Mouse (Mus musculus): ENCODE measurements around the gene Gm11214. TPM values are rescaled to one million over a fixed set of nuclear protein-coding genes. Genes with fewer than 3 reads are reported as not detected.

Gene Gm11214
- polyA plus RNA-seq (2014; fragmentation: Nextera tagmentation; extraction: Ambion mirVana): not detected in 2 replicates

GRCm38 (mm10) chr4:63663279-63663678, at the start of gene Gm11214:
Gene Gm11214, minus strand, starts transcription at chr4:63663379.
- no peaks in the 10 kb centered on the region for H3K36me3 ChIP-seq (ENCODE audit: control insufficient read depth, insufficient read depth, low read length)
- H3K27ac ChIP-seq (ENCODE audit: low read depth, low read length): no peak within 1 kb of the TSS
- DNase-seq (ENCODE audit: low spot score) (peak; percentile 19), ATAC-seq (ENCODE audit: low FRiP score) (no peak)
- no peaks in the 10 kb centered on the region for H3K9me3 ChIP-seq (ENCODE audit: control insufficient read depth, low read length)
- no peak within 1 kb of the TSS for H3K4me2 ChIP-seq (replicated peaks; ENCODE audit: low read depth, low read length)
- no peaks in the 10 kb centered on the region for H3K4me1 ChIP-seq (replicated peaks; ENCODE audit: control insufficient read depth, insufficient read depth, low read length)
- no peak within 1 kb of the TSS for H3K4me3 ChIP-seq (ENCODE audit: low read depth, low read length)
- H3K9ac ChIP-seq (ENCODE audit: low read depth, low read length): no peak within 1 kb of the TSS
- WGBS: 95% methylated on average over 6 of the region's 6 CpGs
- H3K27me3 ChIP-seq (ENCODE audit: control insufficient read depth, insufficient read depth, low read length): no peaks in the 10 kb centered on the region

DNA sequence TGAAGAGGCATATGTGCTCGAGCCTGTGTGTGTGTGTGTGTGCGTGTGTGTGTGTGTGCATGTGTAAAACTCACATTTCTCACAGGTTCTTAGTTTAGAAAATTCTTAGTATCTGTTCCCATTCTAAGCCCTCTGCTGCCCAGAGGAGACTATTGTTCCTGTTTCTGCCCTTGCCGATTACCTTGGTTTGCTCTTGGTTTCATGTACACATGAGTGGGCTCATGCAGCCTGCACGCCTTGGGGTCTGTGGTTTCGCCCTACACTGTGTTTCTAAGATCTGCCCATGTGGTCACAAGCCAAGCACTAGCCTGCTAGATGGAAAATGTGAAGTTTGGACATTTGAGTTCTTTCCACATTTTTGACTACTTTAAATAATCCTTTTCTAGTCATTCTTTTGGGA, 48.7 kb upstream of the Gm11214 start:
- 91% methylated on average over 5 of the region's 5 CpGs for WGBS
- Histone ChIP-seq H3K36me3 (ENCODE audit: control insufficient read depth, insufficient read depth, low read length) (no peaks in the 10 kb centered on the region), H3K9me3 (ENCODE audit: control insufficient read depth, low read length) (no peaks in the 10 kb centered on the region), H3K27ac (ENCODE audit: low read depth, low read length) (no peak overlapping the region), H3K9ac (ENCODE audit: low read depth, low read length) (no peak overlapping the region), H3K4me1 (replicated peaks; ENCODE audit: control insufficient read depth, insufficient read depth, low read length) (no peaks in the 10 kb centered on the region), H3K4me2 (replicated peaks; ENCODE audit: low read depth, low read length) (no peak overlapping the region), H3K4me3 (ENCODE audit: low read depth, low read length) (no peak overlapping the region), H3K27me3 (ENCODE audit: control insufficient read depth, insufficient read depth, low read length) (no peaks in the 10 kb centered on the region)
- ATAC-seq (ENCODE audit: low FRiP score) (no peak), DNase-seq (ENCODE audit: low spot score) (no peak)

DNA sequence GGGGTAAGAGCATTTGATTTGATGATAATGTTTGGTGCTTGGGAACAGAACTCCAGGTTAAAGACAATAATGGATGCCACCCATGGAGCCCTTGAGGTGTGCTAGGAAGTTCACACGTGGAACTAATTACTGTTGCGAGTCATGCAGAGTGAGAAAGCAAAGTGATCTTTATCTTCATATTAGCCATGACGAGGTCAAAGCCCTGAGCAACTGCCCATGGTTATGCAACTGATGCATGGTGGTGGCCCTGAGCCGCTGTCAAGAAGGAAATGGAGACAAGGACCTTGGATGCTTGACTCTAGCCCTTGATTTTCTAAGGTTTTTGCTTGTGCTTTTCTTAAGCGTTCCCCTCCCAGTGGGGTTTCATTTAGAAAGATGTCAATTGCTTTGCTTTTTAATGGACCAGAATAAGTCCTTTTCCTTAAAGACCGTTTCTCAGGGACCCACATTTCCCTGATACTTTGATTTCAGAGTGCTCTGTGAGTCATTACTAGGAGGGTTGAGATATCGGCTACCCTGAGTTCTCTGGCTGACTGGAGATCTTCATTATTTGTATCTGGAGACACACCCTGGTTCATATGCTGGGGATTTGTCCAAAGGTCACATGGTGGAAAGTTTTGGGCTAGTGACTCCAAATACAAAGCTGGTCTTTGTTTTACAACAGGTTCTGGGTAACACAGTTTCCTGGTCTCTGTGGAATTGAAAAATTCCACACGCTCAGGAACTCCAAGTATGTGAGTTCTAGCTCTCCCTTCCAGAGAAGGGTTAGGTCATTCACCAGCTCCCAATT, 47.4 kb upstream of the Gm11214 start:
- H3K9me3 ChIP-seq (ENCODE audit: control insufficient read depth, low read length): no peaks in the 10 kb centered on the region
- 54% methylated on average over 8 of the region's 8 CpGs for WGBS
- H3K36me3 ChIP-seq (ENCODE audit: control insufficient read depth, insufficient read depth, low read length): no peaks in the 10 kb centered on the region
- ATAC-seq (ENCODE audit: low FRiP score) (no peak), DNase-seq (ENCODE audit: low spot score) (no peak)
- H3K4me3 ChIP-seq (ENCODE audit: low read depth, low read length): no peak overlapping the region
- no peaks in the 10 kb centered on the region for H3K27me3 ChIP-seq (ENCODE audit: control insufficient read depth, insufficient read depth, low read length)
- H3K4me1 ChIP-seq (replicated peaks; ENCODE audit: control insufficient read depth, insufficient read depth, low read length): no peaks in the 10 kb centered on the region
- no peak overlapping the region for H3K4me2 ChIP-seq (replicated peaks; ENCODE audit: low read depth, low read length)
- no peak overlapping the region for H3K27ac ChIP-seq (ENCODE audit: low read depth, low read length)
- H3K9ac ChIP-seq (ENCODE audit: low read depth, low read length): no peak overlapping the region

DNA sequence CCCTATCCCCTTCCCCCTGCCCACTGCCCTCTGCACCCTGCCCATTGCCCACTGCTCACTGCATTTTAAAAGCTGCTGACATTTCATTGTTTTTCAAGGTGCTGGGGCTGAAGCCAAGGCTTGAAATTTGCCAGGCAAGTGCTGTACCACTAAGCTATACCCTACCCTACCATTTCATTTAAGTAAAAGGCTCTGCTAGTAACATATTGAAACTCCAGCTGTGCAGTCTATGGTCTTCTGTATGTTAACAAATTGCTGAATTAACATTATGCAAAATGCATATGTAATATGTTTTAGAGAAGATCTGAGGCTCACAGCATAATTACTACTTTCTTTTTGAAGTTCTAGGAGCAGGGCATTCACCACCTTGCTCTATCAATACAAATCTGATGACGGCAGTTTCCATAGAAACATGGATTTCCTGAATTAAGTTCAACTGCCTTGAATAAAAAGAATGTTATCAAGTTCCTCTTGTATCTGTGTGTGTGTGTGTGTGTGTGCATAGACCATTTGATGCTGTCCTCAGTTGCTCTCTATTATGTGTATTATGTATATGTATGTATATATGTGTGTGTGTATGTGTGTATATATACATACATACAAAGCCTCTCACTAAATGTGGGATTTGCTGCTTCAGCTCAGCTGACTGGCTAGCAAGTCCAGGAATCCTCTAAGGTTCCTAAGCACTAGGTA, 43.2 kb upstream of the Gm11214 start:
- H3K4me2 ChIP-seq (replicated peaks; ENCODE audit: low read depth, low read length): no peak overlapping the region
- H3K4me3 ChIP-seq (ENCODE audit: low read depth, low read length): no peak overlapping the region
- H3K27me3 ChIP-seq (ENCODE audit: control insufficient read depth, insufficient read depth, low read length): no peaks in the 10 kb centered on the region
- no peak overlapping the region for H3K9ac ChIP-seq (ENCODE audit: low read depth, low read length)
- H3K4me1 ChIP-seq (replicated peaks; ENCODE audit: control insufficient read depth, insufficient read depth, low read length): no peaks in the 10 kb centered on the region
- no peaks in the 10 kb centered on the region for H3K9me3 ChIP-seq (ENCODE audit: control insufficient read depth, low read length)
- no peaks in the 10 kb centered on the region for H3K36me3 ChIP-seq (ENCODE audit: control insufficient read depth, insufficient read depth, low read length)
- H3K27ac ChIP-seq (ENCODE audit: low read depth, low read length): no peak overlapping the region
- ATAC-seq (ENCODE audit: low FRiP score) (no peak), DNase-seq (ENCODE audit: low spot score) (no peak)
- 77% methylated on average over 1 of the region's 1 CpGs for WGBS

GRCm38 (mm10) chr4:63704232-63704631, 41.1 kb upstream of the Gm11214 start:
- H3K27ac ChIP-seq (ENCODE audit: low read depth, low read length): no peak overlapping the region
- H3K27me3 ChIP-seq (ENCODE audit: control insufficient read depth, insufficient read depth, low read length): no peaks in the 10 kb centered on the region
- H3K9ac ChIP-seq (ENCODE audit: low read depth, low read length): no peak overlapping the region
- H3K4me1 ChIP-seq (replicated peaks; ENCODE audit: control insufficient read depth, insufficient read depth, low read length): no peaks in the 10 kb centered on the region
- 90% methylated on average over 5 of the region's 5 CpGs for WGBS
- no peak for DNase-seq (ENCODE audit: low spot score)
- no peaks in the 10 kb centered on the region for H3K9me3 ChIP-seq (ENCODE audit: control insufficient read depth, low read length)
- no peak overlapping the region for H3K4me2 ChIP-seq (replicated peaks; ENCODE audit: low read depth, low read length)
- no peak overlapping the region for H3K4me3 ChIP-seq (ENCODE audit: low read depth, low read length)
- no peak for ATAC-seq (ENCODE audit: low FRiP score)
- H3K36me3 ChIP-seq (ENCODE audit: control insufficient read depth, insufficient read depth, low read length): no peaks in the 10 kb centered on the region

GRCm38 (mm10) chr4:63703686-63704085, 40.5 kb upstream of the Gm11214 start:
- no peak overlapping the region for H3K4me2 ChIP-seq (replicated peaks; ENCODE audit: low read depth, low read length)
- no peaks in the 10 kb centered on the region for H3K4me1 ChIP-seq (replicated peaks; ENCODE audit: control insufficient read depth, insufficient read depth, low read length)
- no peak overlapping the region for H3K9ac ChIP-seq (ENCODE audit: low read depth, low read length)
- no peak for ATAC-seq (ENCODE audit: low FRiP score)
- DNase-seq (ENCODE audit: low spot score): no peak
- H3K9me3 ChIP-seq (ENCODE audit: control insufficient read depth, low read length): no peaks in the 10 kb centered on the region
- H3K36me3 ChIP-seq (ENCODE audit: control insufficient read depth, insufficient read depth, low read length): no peaks in the 10 kb centered on the region
- H3K27me3 ChIP-seq (ENCODE audit: control insufficient read depth, insufficient read depth, low read length): no peaks in the 10 kb centered on the region
- no peak overlapping the region for H3K4me3 ChIP-seq (ENCODE audit: low read depth, low read length)
- no peak overlapping the region for H3K27ac ChIP-seq (ENCODE audit: low read depth, low read length)
- WGBS: 94% methylated on average over 2 of the region's 2 CpGs

DNA sequence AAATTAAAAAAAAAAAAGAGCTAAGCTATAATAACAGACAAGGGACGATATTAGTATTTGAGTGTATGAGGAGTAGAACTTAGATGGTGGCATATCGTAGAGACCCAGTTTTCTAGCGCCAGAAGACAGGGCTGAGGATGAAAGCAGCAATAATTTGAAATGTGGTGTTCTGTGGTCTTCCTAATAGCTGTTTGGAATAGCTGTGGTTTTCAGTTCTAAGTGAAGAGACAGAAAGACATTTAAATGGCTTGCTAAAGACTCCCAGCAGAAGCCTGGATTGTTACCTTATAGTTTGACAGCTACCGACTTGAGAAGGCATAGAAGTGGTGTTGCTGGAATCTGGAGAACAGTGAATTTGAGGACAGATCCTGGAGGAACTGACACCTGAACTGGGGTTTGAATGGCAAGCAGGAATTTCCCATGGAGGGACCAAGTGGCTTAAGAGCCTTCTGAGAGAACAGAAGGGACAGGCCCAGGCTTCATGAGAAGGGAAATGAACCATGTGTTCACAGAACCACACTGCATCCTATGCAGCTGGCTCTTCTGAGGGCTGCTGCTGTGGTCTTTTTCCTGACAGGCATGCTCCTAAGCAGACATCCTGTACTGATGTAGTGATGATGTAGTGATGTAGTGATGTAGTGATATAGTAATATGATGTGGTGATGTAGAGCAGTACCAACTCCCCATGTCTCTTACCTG, 39.0 kb upstream of the Gm11214 start:
- WGBS: 87% methylated on average over 4 of the region's 4 CpGs
- Histone ChIP-seq H3K4me3 (ENCODE audit: low read depth, low read length) (no peak overlapping the region), H3K4me1 (replicated peaks; ENCODE audit: control insufficient read depth, insufficient read depth, low read length) (no peaks in the 10 kb centered on the region), H3K27ac (ENCODE audit: low read depth, low read length) (no peak overlapping the region), H3K36me3 (ENCODE audit: control insufficient read depth, insufficient read depth, low read length) (no peaks in the 10 kb centered on the region), H3K9ac (ENCODE audit: low read depth, low read length) (no peak overlapping the region), H3K4me2 (replicated peaks; ENCODE audit: low read depth, low read length) (no peak overlapping the region), H3K27me3 (ENCODE audit: control insufficient read depth, insufficient read depth, low read length) (no peaks in the 10 kb centered on the region), H3K9me3 (ENCODE audit: control insufficient read depth, low read length) (no peaks in the 10 kb centered on the region)
- DNase-seq (ENCODE audit: low spot score) (no peak), ATAC-seq (ENCODE audit: low FRiP score) (no peak)

DNA sequence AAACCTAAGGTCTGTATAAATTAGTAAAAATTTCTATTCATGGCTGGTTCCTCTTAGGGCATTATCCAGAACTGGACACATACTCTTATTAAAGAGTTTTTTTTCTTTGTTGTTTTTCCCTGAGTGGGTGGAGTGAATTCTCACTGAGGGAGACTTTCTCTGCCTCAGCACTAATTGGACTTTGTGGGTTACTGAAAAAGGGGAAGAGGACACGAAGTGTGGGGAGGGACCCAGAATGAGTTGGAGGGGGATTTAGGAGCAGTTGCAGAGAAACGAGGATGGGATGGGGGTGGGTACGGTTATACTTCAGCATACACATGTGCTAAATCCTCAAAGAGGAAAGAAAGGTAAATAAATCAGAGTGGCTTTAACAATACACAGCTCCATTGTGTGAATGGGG, 36.6 kb upstream of the Gm11214 start:
- ATAC-seq (ENCODE audit: low FRiP score): no peak
- no peak for DNase-seq (ENCODE audit: low spot score)
- Histone ChIP-seq H3K4me3 (ENCODE audit: low read depth, low read length) (no peak overlapping the region), H3K9ac (ENCODE audit: low read depth, low read length) (no peak overlapping the region), H3K4me1 (replicated peaks; ENCODE audit: control insufficient read depth, insufficient read depth, low read length) (no peaks in the 10 kb centered on the region), H3K9me3 (ENCODE audit: control insufficient read depth, low read length) (no peaks in the 10 kb centered on the region), H3K36me3 (ENCODE audit: control insufficient read depth, insufficient read depth, low read length) (no peaks in the 10 kb centered on the region), H3K27ac (ENCODE audit: low read depth, low read length) (no peak overlapping the region), H3K4me2 (replicated peaks; ENCODE audit: low read depth, low read length) (no peak overlapping the region), H3K27me3 (ENCODE audit: control insufficient read depth, insufficient read depth, low read length) (no peaks in the 10 kb centered on the region)
- WGBS: 74% methylated on average over 3 of the region's 3 CpGs

Data from hindbrain, embryonic 11.5 days (tissue).